Comparison of ENCODE assay signal across 8 mouse cellular contexts in the genomic region with DNA sequence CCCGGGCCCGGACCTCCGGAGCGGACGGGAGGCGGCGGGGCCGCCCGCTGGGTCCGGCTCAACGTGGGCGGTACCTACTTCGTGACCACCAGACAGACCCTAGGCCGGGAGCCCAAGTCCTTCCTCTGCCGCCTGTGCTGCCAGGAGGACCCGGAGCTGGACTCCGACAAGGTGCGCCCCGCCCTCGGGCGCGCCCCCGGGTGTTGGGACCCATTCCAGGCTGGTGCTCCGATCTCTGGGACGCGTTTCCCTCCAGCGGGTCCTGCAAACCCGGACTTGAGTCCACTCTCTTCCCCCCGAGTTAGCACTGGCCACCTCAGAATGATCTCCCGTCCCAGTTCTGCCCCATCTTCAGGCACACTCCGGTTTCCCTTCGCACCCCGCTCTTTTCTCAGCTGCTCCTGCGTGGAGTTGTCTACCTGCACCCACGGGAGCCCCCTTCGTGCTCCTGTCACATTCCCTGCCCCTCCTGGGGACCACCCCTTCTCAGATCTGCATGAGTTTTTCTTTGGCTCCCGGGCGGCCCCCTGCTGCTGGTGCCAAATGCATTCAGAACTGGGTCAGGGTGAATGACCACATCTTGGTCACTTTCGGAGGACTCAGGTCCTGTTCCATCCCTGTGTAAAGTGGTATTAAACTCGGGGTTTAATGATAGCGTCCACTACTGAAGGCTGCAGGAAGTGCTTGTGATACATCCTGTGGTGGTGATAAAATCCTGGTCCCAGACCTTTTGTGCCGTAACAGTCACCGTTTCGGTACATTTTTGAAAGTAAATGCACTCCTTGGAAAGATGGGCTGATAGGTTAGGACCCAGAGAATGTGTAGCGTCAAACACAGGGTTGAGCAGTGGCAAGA. TPM values are rescaled to one million over a fixed set of nuclear protein-coding genes. Genes with fewer than 3 reads are reported as not detected.
DNase-seq lines count a peak whose midpoint lies in the region; ATAC-seq and TF ChIP-seq lines count a peak whose summit lies in the region.

No protein-coding gene starts in this region.

- H3K36me3 ChIP-seq in intestine, postnatal 0 days (ENCODE audit: control insufficient read depth, insufficient read depth), result peaks cover 41% of the 10 kb centered on the region
- peaks cover 42% of the 10 kb centered on the region for H3K36me3 ChIP-seq in limb, embryonic 14.5 days (ENCODE audit: control insufficient read depth, insufficient read depth, low read length)
- peaks cover 29% of the 10 kb centered on the region for H3K36me3 ChIP-seq in midbrain, postnatal 0 days (ENCODE audit: insufficient read depth, low read length)
- H3K36me3 ChIP-seq in stomach, postnatal 0 days (ENCODE audit: control insufficient read depth, insufficient read depth, low read length), result peaks cover 6% of the 10 kb centered on the region

- ATAC-seq in intestine, postnatal 0 days, result peak; percentile 58
- peak; percentile 47 for ATAC-seq in limb, embryonic 14.5 days (ENCODE audit: low FRiP score, low read depth)
- ATAC-seq in midbrain, postnatal 0 days (ENCODE audit: low FRiP score), result peak; percentile 67
- ATAC-seq in stomach, postnatal 0 days (ENCODE audit: low FRiP score, low TSS enrichment), result peak; percentile 56

- peak overlapping the region; percentile 91 for H3K4me2 ChIP-seq in intestine, postnatal 0 days (replicated peaks; ENCODE audit: low read depth)
- H3K4me2 ChIP-seq in limb, embryonic 14.5 days (replicated peaks; ENCODE audit: low read depth, low read length, severe bottlenecking), result peak overlapping the region; percentile 94
- H3K4me2 ChIP-seq in midbrain, postnatal 0 days (ENCODE audit: low read depth, low read length, poor library complexity, severe bottlenecking), result peak overlapping the region; percentile 80
- peak overlapping the region; percentile 97 for H3K4me2 ChIP-seq in stomach, postnatal 0 days (replicated peaks; ENCODE audit: low read depth)

- H3K9me3 ChIP-seq in intestine, postnatal 0 days (ENCODE audit: control insufficient read depth), result no peaks in the 10 kb centered on the region
- no peaks in the 10 kb centered on the region for H3K9me3 ChIP-seq in limb, embryonic 14.5 days (ENCODE audit: control insufficient read depth, low read length)
- H3K9me3 ChIP-seq in midbrain, postnatal 0 days (ENCODE audit: low read length), result no peaks in the 10 kb centered on the region
- H3K9me3 ChIP-seq in stomach, postnatal 0 days (ENCODE audit: control insufficient read depth, low read length), result no peaks in the 10 kb centered on the region

- TF ChIP-seq CTCF in intestine, postnatal 0 days (IDR thresholded peaks at IDR 0.05; ENCODE audit: low read depth), result peak; percentile 34
- no peak for TF ChIP-seq CTCF in midbrain, postnatal 0 days (IDR thresholded peaks at IDR 0.05)
- 0 out of 2 replicates have a peak, but pooled peaks have one; percentile 5 for TF ChIP-seq CTCF in stomach, postnatal 0 days (IDR thresholded peaks at IDR 0.05; ENCODE audit: low read depth)

- peak overlapping the region; percentile 86 for H3K27ac ChIP-seq in intestine, postnatal 0 days (ENCODE audit: low read depth, low read length)
- H3K27ac ChIP-seq in limb, embryonic 14.5 days (replicated peaks; ENCODE audit: low read depth, low read length), result peak overlapping the region; percentile 84
- peak overlapping the region; percentile 89 for H3K27ac ChIP-seq in midbrain, postnatal 0 days (ENCODE audit: low read depth, low read length)
- peak overlapping the region; percentile 87 for H3K27ac ChIP-seq in stomach, postnatal 0 days (replicated peaks)

- TF ChIP-seq POLR2A in limb, embryonic 14.5 days (IDR thresholded peaks at IDR 0.05; ENCODE audit: borderline replicate concordance, extremely low read depth, insufficient read depth, insufficient read length), result no peak

- peak overlapping the region; percentile 98 for H3K4me3 ChIP-seq in intestine, postnatal 0 days (ENCODE audit: low read depth, low read length)
- peak overlapping the region; percentile 65 for H3K4me3 ChIP-seq in limb, embryonic 14.5 days (replicated peaks; ENCODE audit: low read length)
- H3K4me3 ChIP-seq in midbrain, postnatal 0 days (ENCODE audit: low read depth, low read length), result peak overlapping the region; percentile 66
- peak overlapping the region; percentile 88 for H3K4me3 ChIP-seq in stomach, postnatal 0 days (ENCODE audit: low read depth, low read length)

- H3K4me1 ChIP-seq in intestine, postnatal 0 days (replicated peaks; ENCODE audit: control insufficient read depth, insufficient read depth, low read length), result peaks cover 3% of the 10 kb centered on the region; the same call in 1 of the 2 replicates
- H3K4me1 ChIP-seq in limb, embryonic 14.5 days (ENCODE audit: control insufficient read depth, insufficient read depth, low read length), result peaks cover 16% of the 10 kb centered on the region
- H3K4me1 ChIP-seq in midbrain, postnatal 0 days (ENCODE audit: insufficient read depth, low read length), result peaks cover 18% of the 10 kb centered on the region; the same call in 1 of the 2 replicates
- peaks cover 8% of the 10 kb centered on the region; the same call in 1 of the 2 replicates for H3K4me1 ChIP-seq in stomach, postnatal 0 days (replicated peaks; ENCODE audit: control insufficient read depth, insufficient read depth)

- DNase-seq in left cerebral cortex, adult 18-20 months (ENCODE audit: low spot score in 2 of 2), result peak; percentile 51 to 65
- no peak for DNase-seq in left cerebral cortex, adult 11 months (ENCODE audit: low spot score)
- peak; percentile 68 for DNase-seq in embryo, embryonic 9.5 days (ENCODE audit: extremely low spot score)
- DNase-seq in gastrocnemius, postnatal 25 days, result peak; percentile 64
- DNase-seq in limb, embryonic 14.5 days (ENCODE audit: low spot score), result peak; percentile 46
- peak; percentile 61 for DNase-seq in midbrain, postnatal 0 days (ENCODE audit: low spot score)
- DNase-seq in stomach, postnatal 0 days (ENCODE audit: low spot score), result peak; percentile 81

- WGBS in intestine, postnatal 0 days, result 1% methylated on average over 42 of the region's 45 CpGs
- under 1% methylated on average over 41 of the region's 45 CpGs for WGBS in limb, embryonic 14.5 days
- WGBS in midbrain, postnatal 0 days, result 2% methylated on average over 34 of the region's 45 CpGs
- WGBS in stomach, postnatal 0 days, result 1% methylated on average over 32 of the region's 45 CpGs

- H3K27me3 ChIP-seq in intestine, postnatal 0 days (replicated peaks; ENCODE audit: control insufficient read depth, insufficient read depth, low read length), result no peaks in the 10 kb centered on the region
- H3K27me3 ChIP-seq in limb, embryonic 14.5 days (ENCODE audit: control insufficient read depth, insufficient read depth, low read length), result no peaks in the 10 kb centered on the region
- no peaks in the 10 kb centered on the region for H3K27me3 ChIP-seq in midbrain, postnatal 0 days (ENCODE audit: insufficient read depth, low read length)
- no peaks in the 10 kb centered on the region for H3K27me3 ChIP-seq in stomach, postnatal 0 days (ENCODE audit: control insufficient read depth, insufficient read depth, low read length)

- peak overlapping the region; percentile 95 for H3K9ac ChIP-seq in intestine, postnatal 0 days (ENCODE audit: low read depth, low read length)
- H3K9ac ChIP-seq in limb, embryonic 14.5 days (ENCODE audit: low read depth, low read length, severe bottlenecking), result peak overlapping the region; percentile 94
- H3K9ac ChIP-seq in midbrain, postnatal 0 days (replicated peaks; ENCODE audit: low read length, poor library complexity, severe bottlenecking), result peak overlapping the region; percentile 81
- H3K9ac ChIP-seq in stomach, postnatal 0 days (ENCODE audit: low read length), result peak overlapping the region; percentile 92

- TF ChIP-seq EP300 in stomach, postnatal 0 days (optimal IDR thresholded peaks at IDR 0.05), result no peak

RNA-seq across cellular contexts. Expression of a gene that starts 0.6 kb away (rescaled TPM):
- 10 to 100 TPM; 82.5 to 85.6 TPM for total RNA-seq in left cerebral cortex, adult 18-20 months (2021)
- 10 to 100 TPM; 13.4 to 14.4 TPM for total RNA-seq in gastrocnemius, postnatal 25 days (2021)
- 17.5 and 18.6 TPM in 2 replicates for polyA plus RNA-seq in intestine, postnatal 0 days (2015; fragmentation: Nextera tagmentation; extraction: Ambion mirVana)
- 30.0 and 30.5 TPM in 2 replicates for polyA plus RNA-seq in limb, embryonic 14.5 days (2012; rRNA removed)
- polyA plus RNA-seq in limb, embryonic 14.5 days (2014; fragmentation: Nextera tagmentation; extraction: Ambion mirVana), result 26.3 and 27.8 TPM in 2 replicates
- total RNA-seq in midbrain, postnatal 0 days (2014; rRNA removed), result 22.1 and 27.4 TPM in 2 replicates
- 27.7 and 29.4 TPM in 2 replicates for polyA plus RNA-seq in midbrain, postnatal 0 days (2015; fragmentation: Nextera tagmentation; extraction: Ambion mirVana)
- polyA plus RNA-seq in stomach, postnatal 0 days (2015; fragmentation: Nextera tagmentation; extraction: Ambion mirVana), result 11.6 and 13.0 TPM in 2 replicates

RNA-seq across cellular contexts. Expression of a gene that starts 0.8 kb away (rescaled TPM):
- 100 to 1,000 TPM; 453 to 457 TPM for total RNA-seq in left cerebral cortex, adult 18-20 months (2021)
- total RNA-seq in gastrocnemius, postnatal 25 days (2021), result 100 to 1,000 TPM; 909 to 922 TPM
- 1,235 and 1,272 TPM in 2 replicates for polyA plus RNA-seq in intestine, postnatal 0 days (2015; fragmentation: Nextera tagmentation; extraction: Ambion mirVana)
- 294 and 427 TPM in 2 replicates for polyA plus RNA-seq in limb, embryonic 14.5 days (2012; rRNA removed)
- 870 and 933 TPM in 2 replicates for polyA plus RNA-seq in limb, embryonic 14.5 days (2014; fragmentation: Nextera tagmentation; extraction: Ambion mirVana)
- 319 and 329 TPM in 2 replicates for total RNA-seq in midbrain, postnatal 0 days (2014; rRNA removed)
- polyA plus RNA-seq in midbrain, postnatal 0 days (2015; fragmentation: Nextera tagmentation; extraction: Ambion mirVana), result 934 and 951 TPM in 2 replicates
- polyA plus RNA-seq in stomach, postnatal 0 days (2015; fragmentation: Nextera tagmentation; extraction: Ambion mirVana), result 883 and 916 TPM in 2 replicates

RNA-seq across cellular contexts. Expression of a gene that starts 17.0 kb away (rescaled TPM):
- total RNA-seq in left cerebral cortex, adult 18-20 months (2021), result 100 to 1,000 TPM; 111 to 122 TPM
- total RNA-seq in gastrocnemius, postnatal 25 days (2021), result 10 to 100 TPM; 86.6 to 96.1 TPM
- 143 and 145 TPM in 2 replicates for polyA plus RNA-seq in intestine, postnatal 0 days (2015; fragmentation: Nextera tagmentation; extraction: Ambion mirVana)
- polyA plus RNA-seq in limb, embryonic 14.5 days (2012; rRNA removed), result 76.7 and 92.2 TPM in 2 replicates
- 169 and 181 TPM in 2 replicates for polyA plus RNA-seq in limb, embryonic 14.5 days (2014; fragmentation: Nextera tagmentation; extraction: Ambion mirVana)
- 69.2 and 78.1 TPM in 2 replicates for total RNA-seq in midbrain, postnatal 0 days (2014; rRNA removed)
- polyA plus RNA-seq in midbrain, postnatal 0 days (2015; fragmentation: Nextera tagmentation; extraction: Ambion mirVana), result 187 and 201 TPM in 2 replicates
- polyA plus RNA-seq in stomach, postnatal 0 days (2015; fragmentation: Nextera tagmentation; extraction: Ambion mirVana), result 138 and 144 TPM in 2 replicates

RNA-seq across cellular contexts. Expression of a gene that starts 19.8 kb away (rescaled TPM):
- total RNA-seq in left cerebral cortex, adult 18-20 months (2021), result not detected
- not detected for total RNA-seq in gastrocnemius, postnatal 25 days (2021)
- 0.64 and 1.1 TPM in 2 replicates for polyA plus RNA-seq in intestine, postnatal 0 days (2015; fragmentation: Nextera tagmentation; extraction: Ambion mirVana)
- polyA plus RNA-seq in limb, embryonic 14.5 days (2012; rRNA removed), result not detected in 2 replicates
- 0.15 TPM in 1 of 2 replicates, not detected in the other for polyA plus RNA-seq in limb, embryonic 14.5 days (2014; fragmentation: Nextera tagmentation; extraction: Ambion mirVana)
- total RNA-seq in midbrain, postnatal 0 days (2014; rRNA removed), result 0.44 TPM in 1 of 2 replicates, not detected in the other
- not detected in 2 replicates for polyA plus RNA-seq in midbrain, postnatal 0 days (2015; fragmentation: Nextera tagmentation; extraction: Ambion mirVana)
- 0.10 and 0.13 TPM in 2 replicates for polyA plus RNA-seq in stomach, postnatal 0 days (2015; fragmentation: Nextera tagmentation; extraction: Ambion mirVana)

RNA-seq across cellular contexts. Expression of a gene that starts 38.8 kb away (rescaled TPM):
- total RNA-seq in left cerebral cortex, adult 18-20 months (2021), result 10 to 100 TPM; 26.8 to 29.3 TPM
- 1 to 10 TPM; 3.1 to 4.0 TPM for total RNA-seq in gastrocnemius, postnatal 25 days (2021)
- 3.5 and 3.9 TPM in 2 replicates for polyA plus RNA-seq in intestine, postnatal 0 days (2015; fragmentation: Nextera tagmentation; extraction: Ambion mirVana)
- polyA plus RNA-seq in limb, embryonic 14.5 days (2012; rRNA removed), result 18.8 and 23.9 TPM in 2 replicates
- 10.9 and 11.1 TPM in 2 replicates for polyA plus RNA-seq in limb, embryonic 14.5 days (2014; fragmentation: Nextera tagmentation; extraction: Ambion mirVana)
- 66.0 and 68.8 TPM in 2 replicates for total RNA-seq in midbrain, postnatal 0 days (2014; rRNA removed)
- polyA plus RNA-seq in midbrain, postnatal 0 days (2015; fragmentation: Nextera tagmentation; extraction: Ambion mirVana), result 16.0 and 17.2 TPM in 2 replicates
- polyA plus RNA-seq in stomach, postnatal 0 days (2015; fragmentation: Nextera tagmentation; extraction: Ambion mirVana), result 3.9 and 4.1 TPM in 2 replicates
